Mouse (Mus musculus) G1E-ER4 (cell line): Measurements from ENCODE around the gene Pigl. TPM values are rescaled to one million over a fixed set of nuclear protein-coding genes. Genes with fewer than 3 reads are reported as not detected.

Source experiments
- GATA1 ChIP-seq: IDR thresholded peaks from one replicate; pipeline ENCODE4 v1.8.0; 2012; ENCODE audit warnings: low read length, inconsistent platforms
- polyA plus RNA-seq: library from polyadenylated mRNA; stranded (reverse); fragments of >175 nt; gene quantifications from 2 replicates; pipeline ENCODE4 v1.2.3, GENCODE M21; 2012

Gene Pigl
- polyA plus RNA-seq, 1 experiment = 3.8 TPM

DNA sequence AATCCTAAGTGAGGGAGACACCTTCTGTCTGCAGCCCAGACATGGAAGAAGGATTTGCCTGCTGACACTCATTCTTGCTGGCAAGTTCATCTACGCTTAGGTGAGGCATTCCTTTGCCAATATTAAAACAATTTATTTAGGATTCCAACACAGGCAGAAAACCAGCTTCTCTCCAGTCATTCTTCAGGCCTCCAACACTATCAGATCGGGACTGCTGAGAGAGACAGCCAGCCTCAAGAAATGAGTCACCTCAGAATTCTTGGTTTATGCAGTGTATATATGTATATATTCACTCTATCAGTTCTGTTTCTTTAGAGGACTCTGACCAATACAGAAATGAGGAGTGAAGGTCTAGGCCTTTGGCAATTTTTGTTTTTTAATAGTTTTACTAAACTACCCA lies 105.3 kb downstream of the Pigl start:
- TF ChIP-seq GATA1 = no peak

Other genes with a start within 250 kb of the Pigl start
- 0.06 TPM in 1 of 2 replicates, not detected in the other for gene Adora2b, start 209.5 kb upstream of the Pigl start, polyA plus RNA-seq
- 4.5 and 10.0 TPM in 2 replicates for gene Zswim7, start 177.1 kb upstream of the Pigl start, polyA plus RNA-seq
- 4.3 and 5.2 TPM in 2 replicates for gene Ttc19, start 177.0 kb upstream of the Pigl start, polyA plus RNA-seq
- gene Ncor1, start 81 bp downstream of the Pigl start, polyA plus RNA-seq = 90.4 and 120 TPM in 2 replicates
- gene Cenpv, start 80.8 kb downstream of the Pigl start, polyA plus RNA-seq = 178 and 209 TPM in 2 replicates
- gene Ubb, start 92.7 kb downstream of the Pigl start, polyA plus RNA-seq = 1,001 and 2,468 TPM in 2 replicates
- 1.8 and 3.8 TPM in 2 replicates for gene Trpv2, start 116.0 kb downstream of the Pigl start, polyA plus RNA-seq
- not detected in 2 replicates for gene Lrrc75a, start 190.1 kb downstream of the Pigl start, polyA plus RNA-seq
- 0.66 and 0.85 TPM in 2 replicates for gene Mmgt2, start 190.2 kb downstream of the Pigl start, polyA plus RNA-seq